Mouse (Mus musculus): Measurements from ENCODE around the gene Nup107. TPM values are rescaled to one million over a fixed set of nuclear protein-coding genes. Genes with fewer than 3 reads are reported as not detected.

Gene Nup107
- polyA plus RNA-seq (2015; fragmentation: Nextera tagmentation; extraction: Ambion mirVana), result 34.9 and 37.9 TPM in 2 replicates

DNA sequence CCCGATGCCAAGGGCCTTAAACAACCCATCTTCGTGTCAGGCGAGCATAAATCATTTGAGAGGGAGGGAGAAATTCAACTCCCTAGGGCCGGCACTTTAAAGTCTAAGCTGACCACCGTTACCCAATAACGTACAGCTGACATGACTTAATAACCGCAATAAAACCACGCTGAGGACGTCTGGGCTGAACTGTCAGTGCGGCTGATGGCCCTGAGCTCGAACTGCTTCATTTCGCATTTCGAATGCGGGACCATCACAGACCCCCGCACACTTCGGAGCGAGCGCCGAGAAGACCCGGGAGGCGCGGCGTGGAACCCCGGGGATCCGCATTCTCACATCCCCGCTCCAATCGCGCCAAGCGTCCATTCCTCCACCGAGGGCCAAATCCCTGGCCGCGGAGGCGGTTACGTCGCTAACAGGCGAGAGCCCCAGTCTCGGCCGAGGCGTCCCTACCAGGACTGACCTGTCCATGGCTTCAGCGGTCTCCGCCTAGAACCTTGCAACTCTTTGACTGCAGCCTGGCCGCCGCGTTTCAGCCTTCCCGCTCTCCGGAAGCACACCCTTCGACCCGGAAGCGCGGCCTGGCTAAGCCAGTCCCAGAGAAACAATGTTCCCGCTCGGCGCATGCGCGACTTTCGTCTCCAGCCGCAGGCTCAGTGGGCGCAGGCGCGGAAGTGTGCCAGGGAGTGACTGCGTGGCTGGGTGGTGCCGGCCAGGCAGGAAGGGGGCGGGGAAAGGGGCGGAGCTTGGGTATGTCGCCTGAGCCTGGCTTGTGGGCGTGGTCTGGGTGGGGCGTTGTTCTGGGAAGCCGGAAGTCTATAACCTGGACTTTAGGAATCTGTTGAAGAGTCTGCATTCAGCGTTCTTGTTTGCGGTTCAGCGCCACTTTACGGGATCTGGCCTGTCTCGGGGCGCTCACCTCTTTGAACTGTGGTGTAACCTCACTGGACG is at the start of gene Nup107:
Gene Nup107 (minus strand): TSS at position 565 of the 951 bp plus-strand sequence.
- H3K4me1 ChIP-seq (replicated peaks; ENCODE audit: insufficient read depth, low read length), result 0 out of 2 replicates have a peak, but pooled peaks cover 3% of the 10 kb centered on the region
- peak; percentile 97 for ATAC-seq (replicated peaks; ENCODE audit: low FRiP score, low read depth)
- H3K36me3 ChIP-seq (ENCODE audit: insufficient read depth, low read length), result peaks cover 4% of the 10 kb centered on the region; the same call in 1 of the 2 replicates
- no peaks in the 10 kb centered on the region for H3K27me3 ChIP-seq (ENCODE audit: insufficient read depth, low read length)
- peak; percentile 100 for DNase-seq (ENCODE audit: low spot score)
- H3K9me3 ChIP-seq (replicated peaks; ENCODE audit: low read length), result no peaks in the 10 kb centered on the region
- peak within 1 kb of the TSS; percentile 85 for H3K4me3 ChIP-seq (replicated peaks; ENCODE audit: low read depth, low read length)
- peak within 1 kb of the TSS; percentile 81 for H3K4me2 ChIP-seq (ENCODE audit: low read length)
- under 1% methylated on average over 75 of the region's 75 CpGs for WGBS
- peak within 1 kb of the TSS; percentile 81 for H3K27ac ChIP-seq
- TF ChIP-seq CTCF (IDR thresholded peaks at IDR 0.05; ENCODE audit: low read depth), result 0 out of 2 replicates have a peak, but pooled peaks have one; percentile 3
- peak within 1 kb of the TSS; percentile 82 for H3K9ac ChIP-seq (ENCODE audit: low read depth, low read length)

GRCm38 (mm10) chr10:117841765-117842164 is 49.3 kb upstream of the Nup107 start:
- Histone ChIP-seq H3K4me1 (replicated peaks; ENCODE audit: insufficient read depth, low read length) (peaks cover 4% of the 10 kb centered on the region), H3K36me3 (ENCODE audit: insufficient read depth, low read length) (no peaks in the 10 kb centered on the region), H3K9ac (ENCODE audit: low read depth, low read length) (no peak overlapping the region), H3K9me3 (replicated peaks; ENCODE audit: low read length) (no peaks in the 10 kb centered on the region), H3K4me3 (replicated peaks; ENCODE audit: low read depth, low read length) (no peak overlapping the region), H3K27ac (no peak overlapping the region), H3K4me2 (ENCODE audit: low read length) (no peak overlapping the region), H3K27me3 (ENCODE audit: insufficient read depth, low read length) (no peaks in the 10 kb centered on the region)
- WGBS, result 88% methylated on average over 1 of the region's 1 CpGs
- ATAC-seq (replicated peaks; ENCODE audit: low FRiP score, low read depth) (no peak), DNase-seq (ENCODE audit: low spot score) (no peak)
- TF ChIP-seq CTCF (IDR thresholded peaks at IDR 0.05; ENCODE audit: low read depth), result no peak

- no peaks in the 10 kb centered on the region for H3K36me3 ChIP-seq (ENCODE audit: insufficient read depth, low read length)
- no peak overlapping the region for H3K4me2 ChIP-seq (ENCODE audit: low read length)
- DNase-seq (ENCODE audit: low spot score), result no peak
- H3K9me3 ChIP-seq (replicated peaks; ENCODE audit: low read length), result no peaks in the 10 kb centered on the region
- no peaks in the 10 kb centered on the region for H3K27me3 ChIP-seq (ENCODE audit: insufficient read depth, low read length)
- no peak for ATAC-seq (replicated peaks; ENCODE audit: low FRiP score, low read depth)
- no peak overlapping the region for H3K27ac ChIP-seq
- no peak for TF ChIP-seq CTCF (IDR thresholded peaks at IDR 0.05; ENCODE audit: low read depth)
- H3K4me1 ChIP-seq (replicated peaks; ENCODE audit: insufficient read depth, low read length), result peaks cover under 1% of the 10 kb centered on the region; the same call in 1 of the 2 replicates
- H3K4me3 ChIP-seq (replicated peaks; ENCODE audit: low read depth, low read length), result no peak overlapping the region
- H3K9ac ChIP-seq (ENCODE audit: low read depth, low read length), result no peak overlapping the region
- 88% methylated on average over 5 of the region's 5 CpGs for WGBS
These were observed 48.0 kb upstream of the Nup107 start for GRCm38 (mm10) chr10:117840431-117840995.

- Histone ChIP-seq H3K4me2 (ENCODE audit: low read length) (no peak overlapping the region), H3K9ac (ENCODE audit: low read depth, low read length) (no peak overlapping the region), H3K27me3 (ENCODE audit: insufficient read depth, low read length) (no peaks in the 10 kb centered on the region), H3K4me3 (replicated peaks; ENCODE audit: low read depth, low read length) (no peak overlapping the region), H3K27ac (no peak overlapping the region), H3K4me1 (replicated peaks; ENCODE audit: insufficient read depth, low read length) (peaks cover 3% of the 10 kb centered on the region; the same call in 1 of the 2 replicates), H3K9me3 (replicated peaks; ENCODE audit: low read length) (no peaks in the 10 kb centered on the region), H3K36me3 (ENCODE audit: insufficient read depth, low read length) (no peaks in the 10 kb centered on the region)
- no peak for TF ChIP-seq CTCF (IDR thresholded peaks at IDR 0.05; ENCODE audit: low read depth)
- ATAC-seq (replicated peaks; ENCODE audit: low FRiP score, low read depth), result no peak
- no peak for DNase-seq (ENCODE audit: low spot score)
- 93% methylated on average over 3 of the region's 3 CpGs for WGBS
These were observed 47.2 kb upstream of the Nup107 start for GRCm38 (mm10) chr10:117839737-117840136.

DNA sequence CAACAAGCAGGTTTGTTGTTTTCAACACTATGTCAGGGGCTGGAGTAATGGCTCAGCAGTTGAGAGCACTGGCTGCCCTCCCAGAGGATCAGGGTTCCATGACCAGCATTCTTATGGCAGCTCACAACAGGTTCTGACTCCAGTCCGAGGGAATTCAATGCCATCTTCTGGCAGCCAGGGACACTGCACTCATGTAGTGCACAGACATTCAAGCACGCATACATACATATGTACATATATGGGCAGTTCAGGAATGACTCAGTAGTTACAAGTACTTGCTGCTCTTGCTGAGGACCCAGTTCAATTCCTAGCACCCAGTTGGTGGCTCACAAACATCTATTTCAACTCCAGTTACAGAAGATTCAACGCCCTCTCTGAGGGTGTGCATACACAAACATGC is 46.4 kb upstream of the Nup107 start:
- peak; percentile 51; the same call in 1 of the 2 replicates for TF ChIP-seq CTCF (IDR thresholded peaks at IDR 0.05; ENCODE audit: low read depth)
- H3K9ac ChIP-seq (ENCODE audit: low read depth, low read length), result no peak overlapping the region
- H3K4me2 ChIP-seq (ENCODE audit: low read length), result no peak overlapping the region
- H3K27me3 ChIP-seq (ENCODE audit: insufficient read depth, low read length), result no peaks in the 10 kb centered on the region
- H3K4me1 ChIP-seq (replicated peaks; ENCODE audit: insufficient read depth, low read length), result peaks cover 3% of the 10 kb centered on the region; the same call in 1 of the 2 replicates
- no peaks in the 10 kb centered on the region for H3K9me3 ChIP-seq (replicated peaks; ENCODE audit: low read length)
- no peak overlapping the region for H3K4me3 ChIP-seq (replicated peaks; ENCODE audit: low read depth, low read length)
- no peak overlapping the region for H3K27ac ChIP-seq
- DNase-seq (ENCODE audit: low spot score) (no peak), ATAC-seq (replicated peaks; ENCODE audit: low FRiP score, low read depth) (0 out of 2 replicates have a peak, but pooled peaks have one; percentile 43)
- H3K36me3 ChIP-seq (ENCODE audit: insufficient read depth, low read length), result no peaks in the 10 kb centered on the region
- WGBS, result 96% methylated on average over 3 of the region's 3 CpGs

DNA sequence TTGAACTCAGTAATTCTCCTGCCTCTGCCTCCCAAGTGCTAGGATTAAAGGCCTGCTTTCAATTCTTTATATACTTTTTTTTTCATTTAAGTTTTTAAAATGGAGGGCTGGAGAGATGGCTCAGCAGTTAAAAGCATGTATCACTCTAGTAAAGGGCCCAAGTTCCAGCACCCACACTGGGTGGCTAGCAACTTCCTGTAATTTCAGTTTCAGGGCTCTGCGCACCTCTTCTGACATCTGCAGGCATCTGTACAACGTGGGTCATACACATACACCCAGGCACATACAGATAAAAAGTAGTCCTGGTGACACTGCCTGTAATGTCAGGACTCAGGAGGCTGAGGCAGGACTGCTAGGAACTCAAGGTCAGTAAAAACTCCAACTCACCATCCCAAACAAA is 43.8 kb upstream of the Nup107 start:
- DNase-seq (ENCODE audit: low spot score), result no peak
- no peaks in the 10 kb centered on the region for H3K27me3 ChIP-seq (ENCODE audit: insufficient read depth, low read length)
- no peak overlapping the region for H3K9ac ChIP-seq (ENCODE audit: low read depth, low read length)
- no peak overlapping the region for H3K27ac ChIP-seq
- H3K4me2 ChIP-seq (ENCODE audit: low read length), result no peak overlapping the region
- 72% methylated on average over 2 of the region's 2 CpGs for WGBS
- no peak for TF ChIP-seq CTCF (IDR thresholded peaks at IDR 0.05; ENCODE audit: low read depth)
- H3K36me3 ChIP-seq (ENCODE audit: insufficient read depth, low read length), result no peaks in the 10 kb centered on the region
- H3K4me1 ChIP-seq (replicated peaks; ENCODE audit: insufficient read depth, low read length), result peaks cover 3% of the 10 kb centered on the region; the same call in 1 of the 2 replicates
- no peak overlapping the region for H3K4me3 ChIP-seq (replicated peaks; ENCODE audit: low read depth, low read length)
- no peaks in the 10 kb centered on the region for H3K9me3 ChIP-seq (replicated peaks; ENCODE audit: low read length)
- no peak for ATAC-seq (replicated peaks; ENCODE audit: low FRiP score, low read depth)

All from kidney, postnatal 0 days (tissue).